Mouse (Mus musculus) embryonic facial prominence, embryonic 13.5 days (tissue): Measurements from ENCODE around the gene Olfr690. TPM values are rescaled to one million over a fixed set of nuclear protein-coding genes. Genes with fewer than 3 reads are reported as not detected.

Experiments
- ATAC-seq: fragments of 200-750 bp; cut with Nextera tagmentation; 2 replicates; pipeline ENCODE4 v1.8.0; 2017; ENCODE audit warnings: low read depth; ENCODE audit not compliant: insufficient number of reproducible peaks, insufficient read depth, low FRiP score, low TSS enrichment
- H3K27ac ChIP-seq: fragments of 300-500 bp; sonication (generic); 2 replicates; pipeline ENCODE4 v1.5.1; 2015; ENCODE audit warnings: moderate library complexity, mild to moderate bottlenecking, inconsistent platforms
- H3K27me3 ChIP-seq: fragments of 300-500 bp; sonication (generic); 2 replicates; pipeline ENCODE4 v1.6.1; 2015; ENCODE audit warnings: mild to moderate bottlenecking, inconsistent platforms
- H3K36me3 ChIP-seq: fragments of 300-500 bp; sonication (generic); 2 replicates; pipeline ENCODE4 v1.6.1; 2015; ENCODE audit warnings: mild to moderate bottlenecking, inconsistent platforms
- H3K4me1 ChIP-seq: fragments of 300-500 bp; sonication (generic); 2 replicates; pipeline ENCODE4 v1.6.1; 2015; ENCODE audit warnings: inconsistent platforms
- H3K4me2 ChIP-seq: fragments of 300-500 bp; sonication (generic); 2 replicates; pipeline ENCODE4 v1.6.1; 2015; ENCODE audit warnings: moderate library complexity, mild to moderate bottlenecking, inconsistent platforms
- H3K4me3 ChIP-seq: fragments of 300-500 bp; sonication (generic); 2 replicates; pipeline ENCODE4 v1.5.1; 2015; ENCODE audit warnings: mild to moderate bottlenecking, inconsistent platforms
- H3K9ac ChIP-seq: fragments of 300-500 bp; sonication (generic); 2 replicates; pipeline ENCODE4 v1.6.1; 2015; ENCODE audit warnings: mild to moderate bottlenecking, inconsistent platforms
- H3K9me3 ChIP-seq: fragments of 300-500 bp; sonication (generic); 2 replicates; pipeline ENCODE4 v1.6.1; 2016; ENCODE audit warnings: inconsistent platforms
- whole genome bisulfite sequencing: fragments of 180-500 bp; shearing (Covaris S2); methylation state at CpG from one replicate; pipeline ENCODE4 v1.1.7; 2015; ENCODE audit warnings: mixed read lengths; 5-methylcytosine and 5-hydroxymethylcytosine counted together
- polyA plus RNA-seq: library from polyadenylated mRNA; unstranded; fragments of >200 nt; fragmentation: Nextera tagmentation; extraction: Ambion mirVana; gene quantifications from 2 replicates; pipeline ENCODE4 v1.2.1, GENCODE M21; 2015

The Olfr690 gene
- polyA plus RNA-seq, 1 experiment from 2014 or later, result not detected

DNA sequence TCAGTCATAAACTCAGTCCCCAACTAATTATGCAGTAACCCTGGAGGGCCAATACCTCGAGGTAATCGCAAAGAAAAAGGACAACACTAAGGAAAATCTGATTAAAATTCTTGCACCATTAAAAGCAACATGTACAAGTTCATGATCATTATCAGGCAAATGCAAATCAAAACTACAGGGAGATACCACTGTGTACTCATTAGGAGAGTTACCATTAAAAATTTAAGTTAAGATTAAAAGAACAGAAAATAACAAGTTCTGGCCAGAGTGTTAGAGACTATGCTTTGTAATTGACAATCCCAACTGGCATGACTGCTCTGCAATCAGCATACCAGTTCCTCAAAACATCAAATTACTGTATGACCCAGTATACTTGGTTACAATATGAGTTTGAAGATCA lies 8.8 kb upstream of the Olfr690 start:
- Histone ChIP-seq H3K9me3 (no peaks in the 10 kb centered on the region), H3K27me3 (no peaks in the 10 kb centered on the region), H3K9ac (no peak overlapping the region), H3K27ac (no peak overlapping the region), H3K4me3 (no peak overlapping the region), H3K4me1 (no peaks in the 10 kb centered on the region), H3K4me2 (no peak overlapping the region), H3K36me3 (no peaks in the 10 kb centered on the region)
- 78% methylated on average over 2 of the region's 2 CpGs for WGBS
- no peak for ATAC-seq

DNA sequence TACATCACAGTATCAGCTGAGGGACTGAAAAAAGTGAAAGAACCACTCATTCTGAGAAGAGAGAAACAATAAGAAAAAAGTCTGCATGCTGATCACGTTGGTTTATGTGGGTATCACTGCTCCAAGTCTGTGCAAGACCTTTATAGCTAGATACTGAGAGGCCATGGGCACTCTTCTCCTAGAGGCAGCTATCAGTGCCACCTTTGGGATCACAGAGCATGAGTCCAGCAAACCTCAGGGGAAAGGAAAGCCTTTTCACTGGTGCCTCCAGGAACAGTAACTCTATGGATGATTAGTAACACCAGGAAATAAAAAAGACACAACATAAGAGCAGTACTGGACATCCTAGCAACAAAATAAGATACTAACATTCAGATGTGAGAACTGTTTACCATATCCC lies 8.3 kb upstream of the Olfr690 start, which contains the start of gene Olfr691:
TSS of gene Olfr691 (minus strand) at position 101 of the 400 bp plus-strand sequence.
- Histone ChIP-seq H3K9ac (no peak within 1 kb of the TSS), H3K27me3 (no peaks in the 10 kb centered on the region), H3K36me3 (no peaks in the 10 kb centered on the region), H3K27ac (no peak within 1 kb of the TSS), H3K4me2 (no peak within 1 kb of the TSS), H3K4me1 (no peaks in the 10 kb centered on the region), H3K9me3 (no peaks in the 10 kb centered on the region), H3K4me3 (no peak within 1 kb of the TSS)
- WGBS, result 49% methylated on average over 1 of the region's 1 CpGs
- ATAC-seq, result no peak

DNA sequence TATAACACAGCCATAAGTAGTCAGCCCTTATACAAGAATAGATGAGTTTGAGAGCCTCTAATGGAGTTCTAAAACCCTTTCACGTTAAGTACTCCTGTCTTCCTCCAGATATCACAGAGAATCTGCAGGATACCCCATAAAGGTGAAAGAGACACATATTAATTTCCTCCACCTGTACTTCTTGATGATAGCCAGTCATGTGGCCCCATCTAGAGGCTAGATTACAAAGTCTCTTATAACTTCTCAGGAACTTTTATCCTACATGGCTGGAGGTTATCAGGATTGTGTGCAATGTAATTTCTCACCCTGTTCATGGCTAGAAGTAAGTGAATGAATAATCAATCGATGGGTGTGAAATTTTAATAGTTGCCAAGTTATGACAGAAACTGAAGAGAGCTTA lies 8.6 kb downstream of the Olfr690 start:
- Histone ChIP-seq H3K36me3 (no peaks in the 10 kb centered on the region), H3K4me1 (no peaks in the 10 kb centered on the region), H3K9me3 (no peaks in the 10 kb centered on the region), H3K27me3 (no peaks in the 10 kb centered on the region), H3K4me3 (no peak overlapping the region), H3K4me2 (no peak overlapping the region), H3K27ac (no peak overlapping the region), H3K9ac (no peak overlapping the region)
- WGBS, result 79% methylated on average over 2 of the region's 2 CpGs
- ATAC-seq, result no peak

DNA sequence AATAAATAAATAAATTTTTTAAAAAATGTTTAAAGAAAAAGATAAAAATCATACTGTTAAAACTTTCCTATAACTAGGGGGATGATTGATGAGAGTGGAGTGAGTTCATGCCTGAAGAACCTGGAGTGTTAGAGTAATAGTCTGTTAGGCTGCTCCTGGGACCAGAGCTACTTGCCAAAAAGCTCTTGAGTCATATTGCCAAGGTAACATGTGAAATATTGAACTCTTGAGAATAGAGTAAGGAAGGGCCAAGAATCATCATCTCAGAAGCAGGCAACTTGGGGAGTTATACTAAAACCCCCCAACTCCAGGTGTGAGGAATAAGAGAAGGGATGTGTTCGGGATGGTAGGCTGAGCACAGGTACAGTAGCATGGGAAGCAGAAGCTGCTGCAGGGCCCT lies 23.0 kb downstream of the Olfr690 start, which contains the start of gene Olfr689:
TSS of gene Olfr689 (plus strand) at position 301 of the 400 bp plus-strand sequence.
- H3K4me2 ChIP-seq, result no peak within 1 kb of the TSS
- no peak for ATAC-seq
- 77% methylated on average over 1 of the region's 1 CpGs for WGBS
- H3K36me3 ChIP-seq, result no peaks in the 10 kb centered on the region
- H3K4me3 ChIP-seq, result no peak within 1 kb of the TSS
- H3K27ac ChIP-seq, result no peak within 1 kb of the TSS
- H3K9ac ChIP-seq, result no peak within 1 kb of the TSS
- H3K4me1 ChIP-seq, result no peaks in the 10 kb centered on the region
- H3K27me3 ChIP-seq, result no peaks in the 10 kb centered on the region
- no peaks in the 10 kb centered on the region for H3K9me3 ChIP-seq

DNA sequence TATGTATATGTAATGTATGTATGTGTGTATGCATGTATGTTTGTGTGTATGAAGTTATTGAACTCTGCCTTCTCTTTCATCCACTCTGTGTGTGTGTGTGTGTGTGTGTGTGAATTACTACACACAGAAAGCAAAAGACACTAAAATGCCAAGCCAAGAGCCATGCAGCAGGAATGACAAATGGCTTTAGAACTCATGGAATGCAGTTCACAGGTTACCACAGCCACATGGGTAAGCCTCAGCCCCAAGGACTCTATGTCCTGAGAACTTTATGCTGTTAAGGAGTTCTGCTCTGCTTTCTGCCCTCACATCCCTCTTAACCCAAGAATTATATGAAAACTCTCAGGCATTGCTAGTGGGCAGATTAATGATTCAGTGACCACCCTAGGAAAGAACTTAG lies 43.9 kb downstream of the Olfr690 start:
- Histone ChIP-seq H3K27ac (no peak overlapping the region), H3K4me3 (no peak overlapping the region), H3K27me3 (no peaks in the 10 kb centered on the region), H3K36me3 (no peaks in the 10 kb centered on the region), H3K9me3 (no peaks in the 10 kb centered on the region), H3K4me1 (no peaks in the 10 kb centered on the region), H3K4me2 (no peak overlapping the region), H3K9ac (no peak overlapping the region)
- no peak for ATAC-seq

DNA sequence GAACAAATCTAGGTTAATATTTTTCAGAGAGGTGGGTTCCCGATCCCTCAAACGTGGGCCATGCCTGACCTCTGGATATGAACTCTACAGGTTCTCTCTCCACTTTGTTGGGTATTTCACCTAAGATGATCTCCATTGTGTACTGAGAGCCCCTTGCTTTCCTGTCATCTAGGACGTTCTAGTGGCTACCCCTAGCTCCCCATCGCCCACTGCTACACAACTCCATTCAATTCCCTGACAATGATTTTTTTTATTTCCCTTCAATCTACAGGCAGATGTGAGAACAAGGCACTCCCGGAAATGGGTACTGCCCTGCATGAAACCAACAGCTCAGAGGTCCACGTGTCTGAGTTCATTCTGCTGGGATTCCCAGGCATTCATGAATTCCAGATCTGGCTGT lies 46.1 kb downstream of the Olfr690 start, which contains the start of gene Olfr688:
TSS of gene Olfr688 (plus strand) at position 301 of the 400 bp plus-strand sequence.
- Histone ChIP-seq H3K36me3 (no peaks in the 10 kb centered on the region), H3K27ac (no peak within 1 kb of the TSS), H3K4me1 (no peaks in the 10 kb centered on the region), H3K9me3 (no peaks in the 10 kb centered on the region), H3K9ac (no peak within 1 kb of the TSS), H3K4me2 (no peak within 1 kb of the TSS), H3K4me3 (no peak within 1 kb of the TSS), H3K27me3 (no peaks in the 10 kb centered on the region)
- 76% methylated on average over 6 of the region's 6 CpGs for WGBS
- no peak for ATAC-seq

Other genes starting within 250 kb of the Olfr690 start
- not detected in 2 replicates for gene Olfr680-ps1, start 241.3 kb downstream of the Olfr690 start, polyA plus RNA-seq
- gene Olfr681, start 217.3 kb downstream of the Olfr690 start, polyA plus RNA-seq, result not detected in 2 replicates
- gene Olfr683, start 187.1 kb downstream of the Olfr690 start, polyA plus RNA-seq, result 0.27 TPM in 1 of 2 replicates, not detected in the other
- gene Olfr684, start 170.5 kb downstream of the Olfr690 start, polyA plus RNA-seq, result not detected in 2 replicates
- gene Olfr685, start 148.1 kb downstream of the Olfr690 start, polyA plus RNA-seq, result 0.13 TPM in 1 of 2 replicates, not detected in the other
- not detected in 2 replicates for gene Olfr686, start 126.6 kb downstream of the Olfr690 start, polyA plus RNA-seq
- not detected in 2 replicates for gene Olfr688, start 46.0 kb downstream of the Olfr690 start, polyA plus RNA-seq
- gene Olfr689, start 22.9 kb downstream of the Olfr690 start, polyA plus RNA-seq, result 0.08 TPM in 1 of 2 replicates, not detected in the other
- 0.35 and 0.51 TPM in 2 replicates for gene Olfr691, start 8.2 kb upstream of the Olfr690 start, polyA plus RNA-seq
- not detected in 2 replicates for gene Olfr692, start 34.1 kb upstream of the Olfr690 start, polyA plus RNA-seq
- not detected in 2 replicates for gene Gm5901, start 40.9 kb upstream of the Olfr690 start, polyA plus RNA-seq
- 41.8 and 48.3 TPM in 2 replicates for gene Fam160a2, start 66.0 kb upstream of the Olfr690 start, polyA plus RNA-seq
- gene Cnga4, start 70.5 kb upstream of the Olfr690 start, polyA plus RNA-seq, result 0.10 TPM in 1 of 2 replicates, not detected in the other
- gene Cckbr, start 91.6 kb upstream of the Olfr690 start, polyA plus RNA-seq, result 0.48 and 0.52 TPM in 2 replicates
- 72.5 and 73.3 TPM in 2 replicates for gene Cavin3, start 148.2 kb upstream of the Olfr690 start, polyA plus RNA-seq
- gene Smpd1, start 220.3 kb upstream of the Olfr690 start, polyA plus RNA-seq, result 36.7 and 37.1 TPM in 2 replicates
- gene Apbb1, start 247.5 kb upstream of the Olfr690 start, polyA plus RNA-seq, result 59.9 and 62.3 TPM in 2 replicates